8 mouse cellular contexts compared by ENCODE assay signal in genomic region chrX:134750764-134751592, GRCm38 (mm10). TPM values are rescaled to one million over a fixed set of nuclear protein-coding genes. Genes with fewer than 3 reads are reported as not detected.
A peak's percentile ranks its signal among the peaks of the same experiment; 100 is the strongest.
DNase-seq lines count a peak whose midpoint lies in the region; ATAC-seq and TF ChIP-seq lines count a peak whose summit lies in the region.

Armcx6 (minus strand) TSS chrX:134751417.

- H3K4me3 ChIP-seq in ES-Bruce4 (ENCODE audit: low read depth, low read length): peak within 1 kb of the TSS; percentile 73
- H3K4me3 ChIP-seq in forebrain, embryonic 11.5 days (ENCODE audit: low read depth, low read length): peak within 1 kb of the TSS; percentile 42
- H3K4me3 ChIP-seq in heart, embryonic 15.5 days: peak within 1 kb of the TSS; percentile 63
- peak within 1 kb of the TSS; percentile 60 for H3K4me3 ChIP-seq in liver, embryonic 16.5 days (ENCODE audit: low read depth, low read length)
- peak within 1 kb of the TSS; percentile 48 for H3K4me3 ChIP-seq in neural tube, embryonic 12.5 days
- peak within 1 kb of the TSS; percentile 74 for H3K4me3 ChIP-seq in testis, adult 2 months (ENCODE audit: control insufficient read depth, low read depth, low read length)

- H3K36me3 ChIP-seq in ES-Bruce4 (ENCODE audit: control insufficient read depth, insufficient read depth, low read length, poor library complexity, severe bottlenecking): no peaks in the 10 kb centered on the region
- no peaks in the 10 kb centered on the region for H3K36me3 ChIP-seq in forebrain, embryonic 11.5 days (ENCODE audit: control insufficient read depth, insufficient read depth, low read length)
- no peaks in the 10 kb centered on the region for H3K36me3 ChIP-seq in heart, embryonic 15.5 days
- no peaks in the 10 kb centered on the region for H3K36me3 ChIP-seq in liver, embryonic 16.5 days (ENCODE audit: control insufficient read depth, insufficient read depth)
- H3K36me3 ChIP-seq in neural tube, embryonic 12.5 days: no peaks in the 10 kb centered on the region
- no peaks in the 10 kb centered on the region for H3K36me3 ChIP-seq in testis, adult 2 months (ENCODE audit: control insufficient read depth, insufficient read depth, low read length)

- H3K27ac ChIP-seq in ES-Bruce4 (ENCODE audit: insufficient read depth, low read length): no peak within 1 kb of the TSS
- H3K27ac ChIP-seq in forebrain, embryonic 11.5 days (ENCODE audit: low read depth, low read length): no peak within 1 kb of the TSS
- H3K27ac ChIP-seq in heart, embryonic 15.5 days: peak within 1 kb of the TSS; percentile 87
- H3K27ac ChIP-seq in liver, embryonic 16.5 days (ENCODE audit: low read length): no peak within 1 kb of the TSS
- H3K27ac ChIP-seq in neural tube, embryonic 12.5 days: no peak within 1 kb of the TSS
- peak within 1 kb of the TSS; percentile 30; the same call in 1 of the 2 replicates for H3K27ac ChIP-seq in testis, adult 2 months (ENCODE audit: control insufficient read depth, insufficient read depth, low read depth, low read length)

- TF ChIP-seq POLR2A in ES-Bruce4 (IDR thresholded peaks at IDR 0.05; ENCODE audit: insufficient read depth, low read length): no peak
- no peak for TF ChIP-seq POLR2A in testis, adult 2 months (IDR thresholded peaks at IDR 0.05; ENCODE audit: control insufficient read depth, low read depth, low read length)

- H3K27me3 ChIP-seq in ES-Bruce4 (ENCODE audit: control insufficient read depth, insufficient read depth, low read length, poor library complexity, severe bottlenecking): no peaks in the 10 kb centered on the region
- H3K27me3 ChIP-seq in forebrain, embryonic 11.5 days (ENCODE audit: control insufficient read depth, insufficient read depth, low read length): no peaks in the 10 kb centered on the region; the same call in 1 of the 2 replicates
- no peaks in the 10 kb centered on the region; the same call in 1 of the 2 replicates for H3K27me3 ChIP-seq in heart, embryonic 15.5 days
- peaks cover 2% of the 10 kb centered on the region; the same call in 1 of the 2 replicates for H3K27me3 ChIP-seq in liver, embryonic 16.5 days (ENCODE audit: control insufficient read depth, insufficient read depth, low read depth, low read length)
- H3K27me3 ChIP-seq in neural tube, embryonic 12.5 days (replicated peaks): no peaks in the 10 kb centered on the region; the same call in 1 of the 2 replicates
- no peaks in the 10 kb centered on the region for H3K27me3 ChIP-seq in testis, adult 2 months (ENCODE audit: control insufficient read depth, insufficient read depth, low read length)

- no peaks in the 10 kb centered on the region for H3K4me1 ChIP-seq in ES-Bruce4 (ENCODE audit: control insufficient read depth, insufficient read depth, low read length)
- H3K4me1 ChIP-seq in forebrain, embryonic 11.5 days (replicated peaks; ENCODE audit: control insufficient read depth, insufficient read depth, low read length): no peaks in the 10 kb centered on the region
- H3K4me1 ChIP-seq in heart, embryonic 15.5 days (replicated peaks): peaks cover 5% of the 10 kb centered on the region; the same call in 1 of the 2 replicates
- H3K4me1 ChIP-seq in liver, embryonic 16.5 days (ENCODE audit: control insufficient read depth, low read depth, low read length): no peaks in the 10 kb centered on the region; the same call in 1 of the 2 replicates
- no peaks in the 10 kb centered on the region for H3K4me1 ChIP-seq in neural tube, embryonic 12.5 days
- H3K4me1 ChIP-seq in testis, adult 2 months (ENCODE audit: control insufficient read depth, insufficient read depth, low read length): 0 out of 2 replicates have a peak, but pooled peaks cover 2% of the 10 kb centered on the region

- TF ChIP-seq CTCF in ES-Bruce4 (IDR thresholded peaks at IDR 0.05; ENCODE audit: low read depth, low read length): peak; percentile 8
- no peak for TF ChIP-seq CTCF in testis, adult 2 months (IDR thresholded peaks at IDR 0.05; ENCODE audit: control insufficient read depth, insufficient read depth, insufficient replicate concordance, low read depth, low read length)

- 28% methylated on average over 36 of the region's 36 CpGs for WGBS in forebrain, embryonic 11.5 days
- 11% methylated on average over 36 of the region's 36 CpGs for WGBS in heart, embryonic 15.5 days
- 20% methylated on average over 36 of the region's 36 CpGs for WGBS in liver, embryonic 16.5 days (ENCODE audit: insufficient replicate concordance)
- 21% methylated on average over 36 of the region's 36 CpGs for WGBS in neural tube, embryonic 12.5 days

- peak within 1 kb of the TSS; percentile 51 for H3K9ac ChIP-seq in ES-Bruce4 (ENCODE audit: low read depth, poor library complexity, severe bottlenecking)
- H3K9ac ChIP-seq in forebrain, embryonic 11.5 days (ENCODE audit: low read length): peak within 1 kb of the TSS; percentile 64
- peak within 1 kb of the TSS; percentile 63 for H3K9ac ChIP-seq in heart, embryonic 15.5 days
- peak within 1 kb of the TSS; percentile 43 for H3K9ac ChIP-seq in liver, embryonic 16.5 days (ENCODE audit: low read depth, low read length)
- peak within 1 kb of the TSS; percentile 49 for H3K9ac ChIP-seq in neural tube, embryonic 12.5 days

- ATAC-seq in forebrain, embryonic 11.5 days (replicated peaks; ENCODE audit: low FRiP score): peak; percentile 94
- peak; percentile 83 for ATAC-seq in heart, embryonic 15.5 days (replicated peaks; ENCODE audit: insufficient number of reproducible peaks, insufficient read depth, low FRiP score, low read depth)
- ATAC-seq in liver, embryonic 16.5 days (ENCODE audit: low read depth): peak; percentile 91
- peak; percentile 90 for ATAC-seq in neural tube, embryonic 12.5 days (ENCODE audit: low FRiP score, low read depth)

- TF ChIP-seq EP300 in ES-Bruce4 (IDR thresholded peaks at IDR 0.05; ENCODE audit: insufficient read depth, low read depth, low read length): no peak

- DNase-seq in c-Kit-positive CD71-negative TER-119-negative erythroid progenitor cells, embryonic 14.5 days (ENCODE audit: low read depth): peak; percentile 53
- peak; percentile 79 for DNase-seq in forebrain, embryonic 11.5 days (ENCODE audit: low spot score)
- DNase-seq in kidney, postnatal 14 days: peak; percentile 79

- peak within 1 kb of the TSS; percentile 65 for H3K4me2 ChIP-seq in forebrain, embryonic 11.5 days (ENCODE audit: low read depth, low read length, severe bottlenecking)
- peak within 1 kb of the TSS; percentile 77 for H3K4me2 ChIP-seq in heart, embryonic 15.5 days
- peak within 1 kb of the TSS; percentile 82 for H3K4me2 ChIP-seq in liver, embryonic 16.5 days (ENCODE audit: low read depth, low read length)
- peak within 1 kb of the TSS; percentile 63 for H3K4me2 ChIP-seq in neural tube, embryonic 12.5 days (replicated peaks)

- no peaks in the 10 kb centered on the region for H3K9me3 ChIP-seq in ES-Bruce4 (replicated peaks; ENCODE audit: control insufficient read depth, insufficient read depth, low read length, poor library complexity, severe bottlenecking)
- no peaks in the 10 kb centered on the region for H3K9me3 ChIP-seq in forebrain, embryonic 11.5 days (ENCODE audit: control insufficient read depth, low read length)
- H3K9me3 ChIP-seq in heart, embryonic 15.5 days (replicated peaks): no peaks in the 10 kb centered on the region
- no peaks in the 10 kb centered on the region for H3K9me3 ChIP-seq in liver, embryonic 16.5 days (replicated peaks; ENCODE audit: control insufficient read depth, low read length)
- no peaks in the 10 kb centered on the region for H3K9me3 ChIP-seq in neural tube, embryonic 12.5 days

RNA-seq across cellular contexts. Expression of gene Armcx6, which starts in this region (rescaled TPM):
- polyA plus RNA-seq in ES-Bruce4 (2011; ENCODE audit: insufficient read depth, insufficient read length, low read depth, missing spikeins): 2.8 and 4.4 TPM in 2 replicates
- 16.8 and 17.1 TPM in 2 replicates for polyA plus RNA-seq in forebrain, embryonic 11.5 days (2014; fragmentation: Nextera tagmentation; extraction: Ambion mirVana)
- polyA plus RNA-seq in heart, embryonic 15.5 days (2015; fragmentation: Nextera tagmentation; extraction: Ambion mirVana): 14.1 and 17.0 TPM in 2 replicates
- polyA plus RNA-seq in liver, embryonic 16.5 days (2015; fragmentation: Nextera tagmentation; extraction: Ambion mirVana): 4.2 and 4.9 TPM in 2 replicates
- 25.4 and 26.6 TPM in 2 replicates for polyA plus RNA-seq in neural tube, embryonic 12.5 days (2016; fragmentation: Nextera tagmentation; extraction: Ambion mirVana)
- 1.6 and 1.8 TPM in 2 replicates for polyA plus RNA-seq in testis, adult 2 months (2012; rRNA removed)

Comparison
In these comparisons a context has a peak if more than half of its experiments do, and no peak if none do; other contexts are left out.
1. H3K27ac ChIP-seq: peak in heart, embryonic 15.5 days (single experiment) and testis, adult 2 months (single experiment); none in ES-Bruce4 (single experiment), forebrain, embryonic 11.5 days (single experiment), liver, embryonic 16.5 days (single experiment) and neural tube, embryonic 12.5 days (single experiment).
2. Peak in every context shown above with its lines, with median percentiles within 50 percentile points of each other: H3K4me3 ChIP-seq, H3K9ac ChIP-seq, DNase-seq, ATAC-seq and H3K4me2 ChIP-seq.